8 mouse cellular contexts compared by ENCODE assay signal in genomic region chr2:104741896-104742740, GRCm38 (mm10). TPM values are rescaled to one million over a fixed set of nuclear protein-coding genes. Genes with fewer than 3 reads are reported as not detected.
A peak's percentile ranks its signal among the peaks of the same experiment; 100 is the strongest.
DNase-seq lines count a peak whose midpoint lies in the region; ATAC-seq and TF ChIP-seq lines count a peak whose summit lies in the region.

No protein-coding gene starts in this region.

- H3K4me3 ChIP-seq in cerebellum, adult 2 months (replicated peaks; ENCODE audit: insufficient read depth, low read depth, low read length): peak overlapping the region; percentile 61
- peak overlapping the region; percentile 55 for H3K4me3 ChIP-seq in thymus, adult 2 months (ENCODE audit: control insufficient read depth, insufficient read depth, low read length)
- peak overlapping the region; percentile 58 to 63 for H3K4me3 ChIP-seq in liver, embryonic 14.5 days (ENCODE audit: insufficient read depth in 1 of 2, low read depth in 2 of 2, low read length in 2 of 2)
- H3K4me3 ChIP-seq in stomach, embryonic 14.5 days (ENCODE audit: low read depth, low read length): peak overlapping the region; percentile 81

- peak; percentile 37; the same call in 1 of the 2 replicates for ATAC-seq in liver, embryonic 14.5 days (ENCODE audit: insufficient read depth)
- ATAC-seq in stomach, embryonic 14.5 days (ENCODE audit: insufficient number of reproducible peaks, insufficient read depth, low FRiP score, low read depth): peak; percentile 34; the same call in 1 of the 2 replicates

- no peak for TF ChIP-seq EP300 in liver, embryonic 14.5 days (IDR thresholded peaks at IDR 0.05; ENCODE audit: low read depth)

- H3K9ac ChIP-seq in liver, embryonic 14.5 days (replicated peaks): peak overlapping the region; percentile 42
- peak overlapping the region; percentile 78 for H3K9ac ChIP-seq in stomach, embryonic 14.5 days (replicated peaks; ENCODE audit: low read depth, low read length)

- TF ChIP-seq CTCF in cerebellum, adult 2 months (IDR thresholded peaks at IDR 0.05; ENCODE audit: borderline replicate concordance, insufficient read depth, low read depth, low read length): no peak
- no peak for TF ChIP-seq CTCF in thymus, adult 2 months (IDR thresholded peaks at IDR 0.05; ENCODE audit: borderline replicate concordance, control insufficient read depth, extremely low read depth, insufficient read depth, low read length, poor library complexity)
- TF ChIP-seq CTCF in liver, embryonic 14.5 days (IDR thresholded peaks at IDR 0.05; ENCODE audit: low read depth): no peak

- no peak for DNase-seq in cerebellum, adult 2 months
- no peak for DNase-seq in cerebellum, postnatal 14 days
- no peak for DNase-seq in thymus, adult 2 months
- DNase-seq in thymus, postnatal 0 days (ENCODE audit: low spot score): no peak
- no peak for DNase-seq in liver, embryonic 14.5 days (ENCODE audit: low read depth in 3 of 3, low spot score in 3 of 3)
- no peak for DNase-seq in layer of hippocampus, adult 8-10 months (ENCODE audit: low spot score in 2 of 2)
- DNase-seq in spleen, postnatal 14 days (ENCODE audit: low spot score in 2 of 2): no peak

- no peaks in the 10 kb centered on the region for H3K27me3 ChIP-seq in cerebellum, adult 2 months (ENCODE audit: control insufficient read depth, insufficient read depth, low read length)
- H3K27me3 ChIP-seq in thymus, adult 2 months (ENCODE audit: control insufficient read depth, insufficient read depth, low read length): peaks cover 19% of the 10 kb centered on the region; the same call in 1 of the 2 replicates
- H3K27me3 ChIP-seq in liver, embryonic 14.5 days (ENCODE audit: control insufficient read depth, insufficient read depth, low read length): peaks cover 26% of the 10 kb centered on the region
- H3K27me3 ChIP-seq in stomach, embryonic 14.5 days (ENCODE audit: control insufficient read depth, insufficient read depth, low read length): no peaks in the 10 kb centered on the region

- H3K4me2 ChIP-seq in liver, embryonic 14.5 days (ENCODE audit: low read depth): peak overlapping the region; percentile 63
- H3K4me2 ChIP-seq in stomach, embryonic 14.5 days (replicated peaks; ENCODE audit: low read depth, low read length): peak overlapping the region; percentile 86

- H3K9me3 ChIP-seq in liver, embryonic 14.5 days (ENCODE audit: control insufficient read depth, low read length): no peaks in the 10 kb centered on the region
- H3K9me3 ChIP-seq in stomach, embryonic 14.5 days (ENCODE audit: control insufficient read depth, low read depth, low read length): no peaks in the 10 kb centered on the region

- H3K27ac ChIP-seq in cerebellum, adult 2 months (ENCODE audit: insufficient read depth, low read length): no peak overlapping the region
- no peak overlapping the region for H3K27ac ChIP-seq in thymus, adult 2 months (ENCODE audit: control insufficient read depth, insufficient read depth, low read length)
- no peak overlapping the region for H3K27ac ChIP-seq in liver, embryonic 14.5 days
- peak overlapping the region; percentile 63; the same call in 1 of the 2 replicates for H3K27ac ChIP-seq in stomach, embryonic 14.5 days (ENCODE audit: low read length)

- H3K36me3 ChIP-seq in thymus, adult 2 months (ENCODE audit: control insufficient read depth, insufficient read depth, low read length): no peaks in the 10 kb centered on the region
- no peaks in the 10 kb centered on the region for H3K36me3 ChIP-seq in liver, embryonic 14.5 days (replicated peaks; ENCODE audit: control insufficient read depth, insufficient read depth, low read depth)
- H3K36me3 ChIP-seq in stomach, embryonic 14.5 days (ENCODE audit: control insufficient read depth, insufficient read depth, low read length): no peaks in the 10 kb centered on the region

- TF ChIP-seq POLR2A in cerebellum, adult 2 months (IDR thresholded peaks at IDR 0.05; ENCODE audit: borderline replicate concordance, insufficient read depth, low read length): no peak
- no peak for TF ChIP-seq POLR2A in thymus, adult 2 months (IDR thresholded peaks at IDR 0.05; ENCODE audit: control insufficient read depth, extremely low read depth, insufficient read depth, low read length, poor library complexity)

- 8% methylated on average over 46 of the region's 46 CpGs for WGBS in cerebellum, adult 2 months
- WGBS in thymus, adult 2 months: 11% methylated on average over 46 of the region's 46 CpGs
- 6% methylated on average over 42 of the region's 46 CpGs for WGBS in liver, embryonic 14.5 days (ENCODE audit: insufficient replicate concordance)
- 3% methylated on average over 44 of the region's 46 CpGs for WGBS in stomach, embryonic 14.5 days

- H3K4me1 ChIP-seq in cerebellum, adult 2 months (ENCODE audit: control insufficient read depth, insufficient read depth, low read length): no peaks in the 10 kb centered on the region
- peaks cover 2% of the 10 kb centered on the region; the same call in 1 of the 2 replicates for H3K4me1 ChIP-seq in thymus, adult 2 months (replicated peaks; ENCODE audit: control insufficient read depth, insufficient read depth, low read length)
- H3K4me1 ChIP-seq in liver, embryonic 14.5 days (replicated peaks; ENCODE audit: control insufficient read depth in 2 of 2, insufficient read depth in 2 of 2, low read length in 1 of 2): 0 out of 4 replicates have a peak, but pooled peaks cover 0 to 2% of the 10 kb centered on the region in 2 experiments
- peaks cover 9% of the 10 kb centered on the region for H3K4me1 ChIP-seq in stomach, embryonic 14.5 days (ENCODE audit: control insufficient read depth, insufficient read depth, low read length)

RNA-seq across cellular contexts. Expression of gene Depdc7, which starts 0.6 kb away (rescaled TPM):
- polyA plus RNA-seq in cerebellum, adult 2 months (2012; rRNA removed): 2.3 and 3.6 TPM in 2 replicates
- 0.56 and 0.86 TPM in 2 replicates for polyA plus RNA-seq in thymus, adult 2 months (2012; rRNA removed)
- polyA plus RNA-seq in thymus, postnatal 0 days (2015; fragmentation: Nextera tagmentation; extraction: Ambion mirVana): 3.7 and 4.0 TPM in 2 replicates
- 3.9 and 5.7 TPM in 2 replicates for polyA plus RNA-seq in liver, embryonic 14.5 days (2012; rRNA removed)
- 9.5 and 9.8 TPM in 2 replicates for polyA plus RNA-seq in liver, embryonic 14.5 days (2014; fragmentation: Nextera tagmentation; extraction: Ambion mirVana)
- 10.7 and 11.3 TPM in 2 replicates for polyA plus RNA-seq in stomach, embryonic 14.5 days (2014; fragmentation: Nextera tagmentation; extraction: Ambion mirVana)
- 1 to 10 TPM; 2.6 to 3.6 (median 3.2) TPM for total RNA-seq in layer of hippocampus, adult 8-10 months (2022)

RNA-seq across cellular contexts. Expression of gene Pin1rt1, which starts 25.9 kb away (rescaled TPM):
- polyA plus RNA-seq in cerebellum, adult 2 months (2012; rRNA removed): 0.08 TPM in 1 of 2 replicates, not detected in the other
- not detected in 2 replicates for polyA plus RNA-seq in thymus, adult 2 months (2012; rRNA removed)
- not detected in 2 replicates for polyA plus RNA-seq in thymus, postnatal 0 days (2015; fragmentation: Nextera tagmentation; extraction: Ambion mirVana)
- not detected in 2 replicates for polyA plus RNA-seq in liver, embryonic 14.5 days (2012; rRNA removed)
- polyA plus RNA-seq in liver, embryonic 14.5 days (2014; fragmentation: Nextera tagmentation; extraction: Ambion mirVana): not detected in 2 replicates
- not detected in 2 replicates for polyA plus RNA-seq in stomach, embryonic 14.5 days (2014; fragmentation: Nextera tagmentation; extraction: Ambion mirVana)
- total RNA-seq in layer of hippocampus, adult 8-10 months (2022): not detected

RNA-seq across cellular contexts. Expression of gene Tcp11l1, which starts 30.1 kb away (rescaled TPM):
- polyA plus RNA-seq in cerebellum, adult 2 months (2012; rRNA removed): 27.7 and 29.5 TPM in 2 replicates
- polyA plus RNA-seq in thymus, adult 2 months (2012; rRNA removed): 1.4 and 2.0 TPM in 2 replicates
- 12.6 and 16.4 TPM in 2 replicates for polyA plus RNA-seq in thymus, postnatal 0 days (2015; fragmentation: Nextera tagmentation; extraction: Ambion mirVana)
- 1.0 and 2.5 TPM in 2 replicates for polyA plus RNA-seq in liver, embryonic 14.5 days (2012; rRNA removed)
- polyA plus RNA-seq in liver, embryonic 14.5 days (2014; fragmentation: Nextera tagmentation; extraction: Ambion mirVana): 5.0 and 5.2 TPM in 2 replicates
- 46.1 and 55.2 TPM in 2 replicates for polyA plus RNA-seq in stomach, embryonic 14.5 days (2014; fragmentation: Nextera tagmentation; extraction: Ambion mirVana)
- 10 to 100 TPM; 39.0 to 53.4 (median 42.7) TPM for total RNA-seq in layer of hippocampus, adult 8-10 months (2022)
